Mouse (Mus musculus) CD4-positive, CD25-positive, alpha-beta regulatory T cell (primary cell): ENCODE measurements around the gene Akap17b. TPM values are rescaled to one million over a fixed set of nuclear protein-coding genes. Genes with fewer than 3 reads are reported as not detected.

ENCODE experiments used
- polyA plus RNA-seq: library from polyadenylated mRNA; unstranded; fragments of 100-300 nt; shearing (Covaris generic); gene quantifications from one replicate; pipeline ENCODE4 v1.2.1, GENCODE M21; 2017

Gene Akap17b
- polyA plus RNA-seq: 1.0 TPM

DNA sequence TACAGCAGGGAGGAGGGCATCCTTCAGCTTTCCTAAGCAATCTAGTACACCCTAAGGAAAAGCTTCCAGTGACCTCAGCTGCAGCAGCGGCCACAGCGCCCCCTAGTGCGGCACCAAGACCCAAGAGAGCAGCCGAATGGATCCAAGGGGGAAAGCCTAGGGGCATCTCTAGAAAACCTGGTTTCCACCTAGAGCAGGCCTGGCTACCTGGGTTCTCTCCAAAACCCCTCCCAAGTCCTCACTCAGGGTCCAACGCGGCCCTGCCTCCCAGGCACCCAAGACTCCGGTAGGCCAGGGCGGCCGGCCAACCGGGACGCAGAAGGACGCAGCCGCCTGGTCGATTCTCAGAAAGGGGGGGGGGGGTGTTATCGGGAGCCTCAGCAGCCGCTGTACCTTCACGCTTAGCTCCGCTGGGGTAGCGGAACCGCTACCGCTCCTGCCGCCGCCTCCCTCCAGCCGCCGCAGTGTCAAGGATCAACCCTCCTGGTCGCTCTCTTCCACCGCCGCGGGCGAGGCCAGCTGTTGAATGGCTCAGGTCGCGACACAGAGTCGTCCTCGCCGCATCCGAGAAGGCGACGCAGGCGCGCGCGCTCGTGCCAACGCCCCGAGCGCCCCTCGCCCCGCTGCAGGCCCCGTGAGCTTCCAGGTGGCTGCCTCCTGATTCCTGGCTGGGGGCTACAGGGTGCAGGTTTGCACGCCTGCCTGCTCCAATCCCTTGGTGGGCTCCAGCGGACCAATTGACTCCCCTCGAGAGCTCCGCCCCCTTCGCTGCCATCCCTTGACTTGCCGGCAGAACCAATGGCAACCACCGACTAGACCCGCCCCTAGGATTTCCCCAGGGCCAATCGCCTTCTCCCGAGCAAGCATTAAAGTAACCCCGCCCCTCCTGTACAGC, at the start of gene Akap17b:
Akap17b (minus strand) TSS at position 739 of the 895 bp plus-strand sequence.

DNA sequence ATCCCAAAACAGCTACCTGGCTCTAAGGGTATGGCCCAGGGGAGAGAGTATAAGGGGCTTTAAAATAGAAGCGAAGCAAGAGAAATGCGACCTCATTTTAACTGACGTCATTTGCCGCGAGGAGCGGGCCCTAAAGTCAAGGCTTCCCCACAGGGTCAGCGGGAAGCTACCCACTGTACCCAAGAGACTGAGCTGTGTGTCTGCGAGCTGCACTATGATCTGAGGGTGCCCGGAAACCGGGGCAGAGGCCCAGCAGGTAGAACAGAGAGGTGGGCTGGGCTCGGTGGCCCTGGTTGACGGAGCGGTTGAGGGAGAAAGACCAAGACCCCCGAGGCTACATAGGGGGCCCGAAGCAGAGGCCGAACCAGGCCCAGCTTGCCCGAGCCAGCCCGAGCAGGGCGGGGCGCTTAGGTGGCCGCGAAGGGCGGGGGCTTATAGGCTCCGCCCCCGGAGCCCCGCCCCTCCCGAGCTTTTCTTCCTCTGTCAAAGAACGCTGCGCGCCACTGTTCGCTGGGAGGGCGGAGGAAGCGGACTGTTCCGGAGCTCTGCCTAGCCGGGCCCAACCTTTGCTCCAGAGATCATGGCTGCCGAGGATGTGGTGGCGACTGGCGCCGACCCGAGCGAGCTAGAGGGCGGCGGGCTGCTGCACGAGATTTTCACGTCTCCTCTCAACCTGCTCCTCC, 47.3 kb downstream of the Akap17b start, which contains the start of gene Pgrmc1:
Pgrmc1 (plus strand) TSS at position 500 of the 683 bp plus-strand sequence.

Other genes with a start within 250 kb of the Akap17b start
- gene Gm6268, start 244.1 kb downstream of the Akap17b start, polyA plus RNA-seq: not detected
- not detected for gene Gm14569, start 153.6 kb downstream of the Akap17b start, polyA plus RNA-seq
- 67.3 TPM for gene Pgrmc1, start 47.2 kb downstream of the Akap17b start, polyA plus RNA-seq
- gene Slc25a43, start 98.3 kb upstream of the Akap17b start, polyA plus RNA-seq: 0.50 TPM
- gene Slc25a5, start 150.3 kb upstream of the Akap17b start, polyA plus RNA-seq: 685 TPM
- 108 TPM for gene Ube2a, start 228.5 kb upstream of the Akap17b start, polyA plus RNA-seq
- 26.2 TPM for gene C330007P06Rik, start 228.7 kb upstream of the Akap17b start, polyA plus RNA-seq